Comparison of ENCODE assay signal across 8 mouse cellular contexts in the genomic region with DNA sequence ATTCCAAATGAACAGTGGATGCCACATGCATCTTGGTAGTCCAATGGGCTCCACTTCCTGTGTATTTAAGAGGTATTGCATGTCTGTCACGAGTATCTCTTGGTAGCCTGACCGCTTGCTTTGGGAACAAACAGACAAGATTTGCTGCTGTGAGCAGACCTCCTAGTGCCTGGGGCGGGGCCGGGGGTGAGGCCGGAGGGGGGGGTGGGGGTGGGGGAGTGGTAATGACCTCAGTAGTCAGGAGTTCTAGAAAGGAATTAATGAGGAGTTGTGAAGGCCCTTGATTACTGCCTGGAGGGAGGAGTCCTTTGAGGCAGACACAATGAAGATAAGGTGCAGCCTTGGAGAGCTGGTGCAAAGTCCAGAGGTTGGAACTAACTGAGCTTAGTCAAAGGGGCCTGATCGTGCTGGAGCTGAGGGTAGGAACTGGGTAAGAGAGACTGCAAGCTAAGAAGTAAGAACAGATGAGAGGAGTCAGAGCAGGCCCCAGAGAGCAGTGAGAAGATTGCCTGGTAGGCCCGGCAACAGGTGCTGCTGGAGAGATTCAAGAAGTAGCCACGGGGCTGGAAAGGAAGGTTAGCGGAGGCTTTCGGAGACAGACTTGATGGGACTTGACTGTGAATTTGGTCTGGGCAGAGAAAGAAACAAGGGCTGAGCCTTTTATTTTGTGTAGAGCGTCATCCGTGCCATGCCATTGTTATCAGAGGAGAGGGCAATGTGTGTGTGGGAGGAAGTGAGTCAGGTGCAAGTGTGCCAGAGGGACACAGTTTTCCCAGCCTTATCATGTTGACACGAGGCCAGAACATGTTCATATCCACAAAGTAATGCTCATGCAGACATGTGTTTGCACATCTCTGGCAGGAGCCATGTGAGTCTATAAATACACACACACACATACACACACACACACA. TPM values are rescaled to one million over a fixed set of nuclear protein-coding genes. Genes with fewer than 3 reads are reported as not detected.
DNase-seq lines count a peak whose midpoint lies in the region; ATAC-seq and TF ChIP-seq lines count a peak whose summit lies in the region.

No protein-coding gene starts in this region.

- H3K9me3 ChIP-seq in midbrain, embryonic 13.5 days = no peaks in the 10 kb centered on the region
- H3K9me3 ChIP-seq in midbrain, postnatal 0 days (ENCODE audit: low read length) = no peaks in the 10 kb centered on the region
- no peaks in the 10 kb centered on the region for H3K9me3 ChIP-seq in intestine, embryonic 15.5 days
- H3K9me3 ChIP-seq in lung, embryonic 15.5 days = no peaks in the 10 kb centered on the region

- TF ChIP-seq CTCF in midbrain, postnatal 0 days (IDR thresholded peaks at IDR 0.05) = no peak

- no peak overlapping the region for H3K4me3 ChIP-seq in midbrain, embryonic 13.5 days (replicated peaks)
- no peak overlapping the region for H3K4me3 ChIP-seq in midbrain, postnatal 0 days (ENCODE audit: low read depth, low read length)
- 0 out of 2 replicates have a peak overlapping the region, but pooled peaks have one; percentile 1 for H3K4me3 ChIP-seq in intestine, embryonic 15.5 days (replicated peaks)
- no peak overlapping the region for H3K4me3 ChIP-seq in lung, embryonic 15.5 days

- no peak overlapping the region for H3K9ac ChIP-seq in midbrain, embryonic 13.5 days (replicated peaks)
- no peak overlapping the region for H3K9ac ChIP-seq in midbrain, postnatal 0 days (replicated peaks; ENCODE audit: low read length, poor library complexity, severe bottlenecking)
- no peak overlapping the region for H3K9ac ChIP-seq in intestine, embryonic 15.5 days
- no peak overlapping the region for H3K9ac ChIP-seq in lung, embryonic 15.5 days

- H3K36me3 ChIP-seq in midbrain, embryonic 13.5 days = peaks cover 27% of the 10 kb centered on the region
- H3K36me3 ChIP-seq in midbrain, postnatal 0 days (ENCODE audit: insufficient read depth, low read length) = peaks cover 17% of the 10 kb centered on the region
- H3K36me3 ChIP-seq in intestine, embryonic 15.5 days = peaks cover 10% of the 10 kb centered on the region
- H3K36me3 ChIP-seq in lung, embryonic 15.5 days = peaks cover 22% of the 10 kb centered on the region

- no peak overlapping the region for H3K27ac ChIP-seq in midbrain, embryonic 13.5 days
- H3K27ac ChIP-seq in midbrain, postnatal 0 days (ENCODE audit: low read depth, low read length) = no peak overlapping the region
- peak overlapping the region; percentile 94 for H3K27ac ChIP-seq in intestine, embryonic 15.5 days
- H3K27ac ChIP-seq in lung, embryonic 15.5 days = peak overlapping the region; percentile 78

- no peaks in the 10 kb centered on the region for H3K27me3 ChIP-seq in midbrain, embryonic 13.5 days
- H3K27me3 ChIP-seq in midbrain, postnatal 0 days (ENCODE audit: insufficient read depth, low read length) = no peaks in the 10 kb centered on the region
- no peaks in the 10 kb centered on the region for H3K27me3 ChIP-seq in intestine, embryonic 15.5 days (replicated peaks)
- H3K27me3 ChIP-seq in lung, embryonic 15.5 days = no peaks in the 10 kb centered on the region

- no peak for DNase-seq in midbrain, postnatal 0 days (ENCODE audit: low spot score)
- peak; percentile 43 to 50 for DNase-seq in adrenal gland, postnatal 36 days
- DNase-seq in spleen, adult 18-20 months = no peak
- no peak for DNase-seq in thymus, postnatal 25 days

- 41% methylated on average over 13 of the region's 13 CpGs for WGBS in midbrain, embryonic 13.5 days
- WGBS in midbrain, postnatal 0 days = 40% methylated on average over 13 of the region's 13 CpGs
- WGBS in intestine, embryonic 15.5 days = 36% methylated on average over 13 of the region's 13 CpGs
- WGBS in lung, embryonic 15.5 days = 30% methylated on average over 13 of the region's 13 CpGs

- no peak for ATAC-seq in midbrain, embryonic 13.5 days
- ATAC-seq in midbrain, postnatal 0 days (ENCODE audit: low FRiP score) = no peak
- peak; percentile 88 for ATAC-seq in intestine, embryonic 15.5 days
- no peak for ATAC-seq in lung, embryonic 15.5 days (ENCODE audit: borderline replicate concordance, extremely low read depth, low FRiP score, low TSS enrichment)
- ATAC-seq in CD4-positive, CD25-positive, alpha-beta regulatory T cell, adult 4 months = no peak

- peaks cover 60% of the 10 kb centered on the region for H3K4me1 ChIP-seq in midbrain, embryonic 13.5 days (replicated peaks)
- H3K4me1 ChIP-seq in midbrain, postnatal 0 days (ENCODE audit: insufficient read depth, low read length) = peaks cover 9% of the 10 kb centered on the region
- peaks cover 41% of the 10 kb centered on the region for H3K4me1 ChIP-seq in intestine, embryonic 15.5 days (replicated peaks)
- peaks cover 63% of the 10 kb centered on the region for H3K4me1 ChIP-seq in lung, embryonic 15.5 days

- H3K4me2 ChIP-seq in midbrain, embryonic 13.5 days (replicated peaks) = peak overlapping the region; percentile 13; the same call in 1 of the 2 replicates
- no peak overlapping the region for H3K4me2 ChIP-seq in midbrain, postnatal 0 days (ENCODE audit: low read depth, low read length, poor library complexity, severe bottlenecking)
- H3K4me2 ChIP-seq in intestine, embryonic 15.5 days (replicated peaks) = peak overlapping the region; percentile 39
- peak overlapping the region; percentile 26 for H3K4me2 ChIP-seq in lung, embryonic 15.5 days

RNA-seq across cellular contexts. Expression of a gene that starts 3.8 kb away (rescaled TPM):
- 138 and 159 TPM in 2 replicates for polyA plus RNA-seq in midbrain, embryonic 13.5 days (2015; fragmentation: Nextera tagmentation; extraction: Ambion mirVana)
- 395 and 494 TPM in 2 replicates for total RNA-seq in midbrain, postnatal 0 days (2014; rRNA removed)
- polyA plus RNA-seq in midbrain, postnatal 0 days (2015; fragmentation: Nextera tagmentation; extraction: Ambion mirVana) = 336 and 360 TPM in 2 replicates
- total RNA-seq in adrenal gland, postnatal 36 days (2021) = 100 to 1,000 TPM; 134 to 135 TPM
- polyA plus RNA-seq in intestine, embryonic 15.5 days (2015; fragmentation: Nextera tagmentation; extraction: Ambion mirVana) = 82.6 and 94.5 TPM in 2 replicates
- polyA plus RNA-seq in lung, embryonic 15.5 days (2015; fragmentation: Nextera tagmentation; extraction: Ambion mirVana) = 68.3 and 69.8 TPM in 2 replicates
- polyA plus RNA-seq in CD4-positive, CD25-positive, alpha-beta regulatory T cell, adult 4 months (2017; shearing (Covaris generic)) = 10 to 100 TPM in 1 of 2 experiments, 1 to 10 TPM in 1; 8.2 to 16.3 TPM

RNA-seq across cellular contexts. Expression of a gene that starts 28.0 kb away (rescaled TPM):
- 44.6 and 47.8 TPM in 2 replicates for polyA plus RNA-seq in midbrain, embryonic 13.5 days (2015; fragmentation: Nextera tagmentation; extraction: Ambion mirVana)
- 12.0 and 15.2 TPM in 2 replicates for total RNA-seq in midbrain, postnatal 0 days (2014; rRNA removed)
- polyA plus RNA-seq in midbrain, postnatal 0 days (2015; fragmentation: Nextera tagmentation; extraction: Ambion mirVana) = 22.0 and 22.1 TPM in 2 replicates
- 1 to 10 TPM; 7.5 to 8.7 TPM for total RNA-seq in adrenal gland, postnatal 36 days (2021)
- 95.5 and 104 TPM in 2 replicates for polyA plus RNA-seq in intestine, embryonic 15.5 days (2015; fragmentation: Nextera tagmentation; extraction: Ambion mirVana)
- polyA plus RNA-seq in lung, embryonic 15.5 days (2015; fragmentation: Nextera tagmentation; extraction: Ambion mirVana) = 128 and 130 TPM in 2 replicates
- polyA plus RNA-seq in CD4-positive, CD25-positive, alpha-beta regulatory T cell, adult 4 months (2017; shearing (Covaris generic)) = 10 to 100 TPM; 20.4 to 22.9 TPM

RNA-seq across cellular contexts. Expression of a gene that starts 42.0 kb away (rescaled TPM):
- 2.3 TPM in 2 replicates for polyA plus RNA-seq in midbrain, embryonic 13.5 days (2015; fragmentation: Nextera tagmentation; extraction: Ambion mirVana)
- 1.8 and 7.1 TPM in 2 replicates for total RNA-seq in midbrain, postnatal 0 days (2014; rRNA removed)
- polyA plus RNA-seq in midbrain, postnatal 0 days (2015; fragmentation: Nextera tagmentation; extraction: Ambion mirVana) = 1.2 and 1.5 TPM in 2 replicates
- total RNA-seq in adrenal gland, postnatal 36 days (2021) = 10 to 100 TPM; 16.3 to 23.0 TPM
- 14.1 and 16.8 TPM in 2 replicates for polyA plus RNA-seq in intestine, embryonic 15.5 days (2015; fragmentation: Nextera tagmentation; extraction: Ambion mirVana)
- 15.8 and 16.6 TPM in 2 replicates for polyA plus RNA-seq in lung, embryonic 15.5 days (2015; fragmentation: Nextera tagmentation; extraction: Ambion mirVana)
- polyA plus RNA-seq in CD4-positive, CD25-positive, alpha-beta regulatory T cell, adult 4 months (2017; shearing (Covaris generic)) = 1 to 10 TPM; 5.5 to 8.3 TPM

RNA-seq across cellular contexts. Expression of a gene that starts 52.9 kb away (rescaled TPM):
- 5.1 and 6.9 TPM in 2 replicates for polyA plus RNA-seq in midbrain, embryonic 13.5 days (2015; fragmentation: Nextera tagmentation; extraction: Ambion mirVana)
- 14.5 and 16.0 TPM in 2 replicates for total RNA-seq in midbrain, postnatal 0 days (2014; rRNA removed)
- polyA plus RNA-seq in midbrain, postnatal 0 days (2015; fragmentation: Nextera tagmentation; extraction: Ambion mirVana) = 6.7 and 8.9 TPM in 2 replicates
- 1 to 10 TPM; 2.5 to 3.9 TPM for total RNA-seq in adrenal gland, postnatal 36 days (2021)
- 0.44 and 0.46 TPM in 2 replicates for polyA plus RNA-seq in intestine, embryonic 15.5 days (2015; fragmentation: Nextera tagmentation; extraction: Ambion mirVana)
- 0.34 and 0.58 TPM in 2 replicates for polyA plus RNA-seq in lung, embryonic 15.5 days (2015; fragmentation: Nextera tagmentation; extraction: Ambion mirVana)
- polyA plus RNA-seq in CD4-positive, CD25-positive, alpha-beta regulatory T cell, adult 4 months (2017; shearing (Covaris generic)) = under 1 TPM; 0.79 to 0.99 TPM

Comparison
In these comparisons a context has a peak if more than half of its experiments do, and no peak if none do; other contexts are left out.
1. H3K27ac ChIP-seq: peak in intestine, embryonic 15.5 days (single experiment) and lung, embryonic 15.5 days (single experiment); none in midbrain, embryonic 13.5 days (single experiment) and midbrain, postnatal 0 days (single experiment).
2. DNase-seq: peak in adrenal gland, postnatal 36 days (2 of 2); none in midbrain, postnatal 0 days (single experiment), spleen, adult 18-20 months (0 of 2) and thymus, postnatal 25 days (single experiment).